In genomic region chr2:158410022-158411014, GRCm38 (mm10) we compare ENCODE assay signal across 8 mouse cellular contexts. TPM values are rescaled to one million over a fixed set of nuclear protein-coding genes. Genes with fewer than 3 reads are reported as not detected.
DNase-seq lines count a peak whose midpoint lies in the region; ATAC-seq lines count a peak whose summit lies in the region.

No protein-coding gene starts in this region.

- H3K9ac ChIP-seq in liver, embryonic 13.5 days = peak overlapping the region; percentile 96
- H3K9ac ChIP-seq in stomach, embryonic 16.5 days (ENCODE audit: low read length) = peak overlapping the region; percentile 94

- peak overlapping the region; percentile 88 for H3K27ac ChIP-seq in liver, embryonic 13.5 days
- peak overlapping the region; percentile 89 for H3K27ac ChIP-seq in stomach, embryonic 16.5 days (ENCODE audit: low read length)

- H3K4me2 ChIP-seq in liver, embryonic 13.5 days = peak overlapping the region; percentile 94
- peak overlapping the region; percentile 94 for H3K4me2 ChIP-seq in stomach, embryonic 16.5 days (ENCODE audit: low read depth, low read length)

- H3K36me3 ChIP-seq in liver, embryonic 13.5 days = no peaks in the 10 kb centered on the region
- H3K36me3 ChIP-seq in stomach, embryonic 16.5 days (ENCODE audit: control insufficient read depth, insufficient read depth, low read length) = no peaks in the 10 kb centered on the region

- WGBS in liver, embryonic 13.5 days (ENCODE audit: insufficient replicate concordance) = 2% methylated on average over 65 of the region's 67 CpGs
- 2% methylated on average over 53 of the region's 67 CpGs for WGBS in stomach, embryonic 16.5 days

- ATAC-seq in liver, embryonic 13.5 days (ENCODE audit: low read depth) = peak; percentile 78
- ATAC-seq in stomach, embryonic 16.5 days (ENCODE audit: insufficient read depth, low FRiP score) = peak; percentile 65

- 0 out of 2 replicates have a peak, but pooled peaks cover 5% of the 10 kb centered on the region for H3K27me3 ChIP-seq in liver, embryonic 13.5 days
- H3K27me3 ChIP-seq in stomach, embryonic 16.5 days (ENCODE audit: control insufficient read depth, insufficient read depth, low read length) = no peaks in the 10 kb centered on the region

- peak; percentile 32 for DNase-seq in right cerebral cortex, adult 18-20 months
- DNase-seq in right cerebral cortex, postnatal 36 days (ENCODE audit: low spot score in 2 of 2) = no peak
- DNase-seq in cerebellum, postnatal 25 days = peak; percentile 62
- DNase-seq in gastrocnemius, adult 8-10 months (ENCODE audit: low spot score in 2 of 2) = peak; percentile 18 to 26
- DNase-seq in induced T-regulatory cell, adult 2 months (ENCODE audit: low read depth) = peak; percentile 70
- DNase-seq in liver, embryonic 13.5 days = peak; percentile 42
- peak; percentile 49 for DNase-seq in neural tube, embryonic 10.5 days (ENCODE audit: extremely low spot score, low spot score)

- H3K4me3 ChIP-seq in liver, embryonic 13.5 days (replicated peaks) = peak overlapping the region; percentile 98
- peak overlapping the region; percentile 91 for H3K4me3 ChIP-seq in stomach, embryonic 16.5 days (replicated peaks; ENCODE audit: low read length)

- no peaks in the 10 kb centered on the region for H3K9me3 ChIP-seq in liver, embryonic 13.5 days (replicated peaks)
- H3K9me3 ChIP-seq in stomach, embryonic 16.5 days (replicated peaks; ENCODE audit: control insufficient read depth, low read length) = no peaks in the 10 kb centered on the region

- H3K4me1 ChIP-seq in liver, embryonic 13.5 days (replicated peaks) = peaks cover 53% of the 10 kb centered on the region
- H3K4me1 ChIP-seq in stomach, embryonic 16.5 days (ENCODE audit: control insufficient read depth, insufficient read depth, low read length) = peaks cover 16% of the 10 kb centered on the region

RNA-seq across cellular contexts. Expression of gene Ralgapb, which starts 0.7 kb away (rescaled TPM):
- 10 to 100 TPM; 29.3 to 42.2 (median 32.9) TPM for total RNA-seq in gastrocnemius, adult 8-10 months (2022)
- polyA plus RNA-seq in liver, embryonic 13.5 days (2015; fragmentation: Nextera tagmentation; extraction: Ambion mirVana) = 6.0 and 6.3 TPM in 2 replicates
- 12.5 and 13.2 TPM in 2 replicates for polyA plus RNA-seq in stomach, embryonic 16.5 days (2015; fragmentation: Nextera tagmentation; extraction: Ambion mirVana)

RNA-seq across cellular contexts. Expression of gene Snhg11, which starts 34.9 kb away (rescaled TPM):
- under 1 TPM; 0.15 to 0.39 (median 0.26) TPM for total RNA-seq in gastrocnemius, adult 8-10 months (2022)
- polyA plus RNA-seq in liver, embryonic 13.5 days (2015; fragmentation: Nextera tagmentation; extraction: Ambion mirVana) = 1.4 and 1.5 TPM in 2 replicates
- polyA plus RNA-seq in stomach, embryonic 16.5 days (2015; fragmentation: Nextera tagmentation; extraction: Ambion mirVana) = 5.4 and 7.5 TPM in 2 replicates

Comparison
In these comparisons a context has a peak if more than half of its experiments do, and no peak if none do; other contexts are left out.
1. DNase-seq: peak in right cerebral cortex, adult 18-20 months (single experiment), cerebellum, postnatal 25 days (2 of 2), gastrocnemius, adult 8-10 months (2 of 2), induced T-regulatory cell, adult 2 months (single experiment), liver, embryonic 13.5 days (single experiment) and neural tube, embryonic 10.5 days (single experiment); none in right cerebral cortex, postnatal 36 days (0 of 2).